Mouse (Mus musculus) spleen, adult 18-20 months (tissue): ENCODE measurements around the gene Nek10.
"Not testable (repeated sequence)": the region's sequence is repeated elsewhere in the genome, so short reads cannot be mapped to it uniquely, and the experiment has no call there.

ENCODE experiments used
- DNase-seq, 2 experiments: peaks; one replicate each; pipeline ENCODE4 v3.0.0; 2022; ENCODE audit warnings: mixed read lengths in 2 of 2

Nek10 gene

DNA sequence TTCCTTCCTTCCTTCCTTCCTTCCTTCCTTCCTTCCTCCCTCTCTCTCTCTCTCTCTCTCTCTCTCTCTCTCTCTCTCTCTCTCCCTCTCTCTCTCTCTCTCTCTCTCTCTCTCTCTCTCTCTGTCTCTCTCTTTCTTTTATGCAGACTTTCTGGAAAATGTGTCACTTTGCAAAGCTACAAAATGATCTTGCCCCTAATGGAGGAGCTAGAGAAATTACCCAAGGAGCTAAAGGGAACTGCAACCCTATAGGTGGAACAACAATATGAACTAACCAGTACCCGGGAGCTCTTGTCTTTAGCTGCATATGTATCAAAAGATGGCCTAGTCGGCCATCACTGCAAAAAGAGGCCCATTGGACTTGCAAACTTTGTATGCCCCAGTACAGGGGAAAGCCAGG lies at the start of gene Nek10:
Nek10 (plus strand) TSS at position 301 of the 400 bp plus-strand sequence.
- DNase-seq, result not testable (repeated sequence)

DNA sequence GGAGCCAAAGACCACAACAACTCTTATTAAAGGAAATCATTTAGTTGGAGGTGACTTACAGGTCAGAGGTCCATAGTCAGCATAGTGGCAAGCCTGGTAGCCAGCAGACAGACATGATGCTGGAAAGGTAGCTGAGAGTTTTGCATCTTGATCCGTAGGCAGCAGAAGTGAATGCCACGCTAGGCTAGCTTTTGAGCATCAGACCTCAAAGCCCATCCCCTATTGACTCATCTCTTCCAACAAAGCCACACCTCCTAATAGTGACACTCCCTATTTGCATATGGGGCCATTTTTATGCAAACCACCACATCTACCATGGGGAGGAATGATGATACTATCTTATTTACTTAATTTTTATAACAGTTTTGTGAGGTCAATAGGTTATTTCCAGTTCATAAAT lies 22.0 kb upstream of the Nek10 start:
- no peak for DNase-seq

DNA sequence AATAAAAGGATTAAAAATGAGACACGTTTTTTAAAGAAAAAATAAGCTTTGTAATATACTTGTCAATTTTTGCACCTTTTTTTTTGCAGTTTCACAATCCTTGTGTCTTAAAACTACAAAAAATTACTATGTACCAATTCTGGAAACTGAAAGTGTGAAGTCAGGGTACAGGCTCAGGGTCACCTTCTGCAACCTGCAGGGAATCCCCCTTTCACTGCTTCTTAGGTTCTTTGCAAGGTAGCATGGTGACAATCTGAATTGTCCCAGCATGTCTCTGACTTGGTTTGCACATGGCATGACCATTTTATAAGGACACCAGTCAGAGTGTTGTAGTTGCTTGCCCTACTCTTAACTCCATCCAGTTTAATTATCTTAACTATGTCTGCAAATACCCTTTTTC lies 19.0 kb upstream of the Nek10 start:
- DNase-seq, result no peak

DNA sequence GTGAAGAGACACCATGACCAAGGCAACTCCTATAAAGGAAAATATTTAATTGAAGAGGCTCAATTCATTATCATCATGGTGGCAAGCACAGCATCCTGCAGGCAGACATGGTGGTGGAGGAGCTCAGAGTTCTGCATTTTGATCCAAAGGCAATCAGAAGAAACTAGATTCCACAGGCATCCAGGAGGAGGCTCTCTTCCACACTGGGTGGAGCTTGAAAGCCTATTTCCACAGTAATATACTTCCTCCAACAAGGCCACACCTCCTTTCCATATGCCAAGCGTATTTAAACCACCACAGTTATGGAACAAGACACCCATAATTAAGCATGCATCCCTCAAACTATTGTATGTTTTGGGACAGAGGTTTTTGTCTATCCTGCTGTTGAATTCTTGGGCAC lies 16.2 kb upstream of the Nek10 start:
- DNase-seq, result no peak

DNA sequence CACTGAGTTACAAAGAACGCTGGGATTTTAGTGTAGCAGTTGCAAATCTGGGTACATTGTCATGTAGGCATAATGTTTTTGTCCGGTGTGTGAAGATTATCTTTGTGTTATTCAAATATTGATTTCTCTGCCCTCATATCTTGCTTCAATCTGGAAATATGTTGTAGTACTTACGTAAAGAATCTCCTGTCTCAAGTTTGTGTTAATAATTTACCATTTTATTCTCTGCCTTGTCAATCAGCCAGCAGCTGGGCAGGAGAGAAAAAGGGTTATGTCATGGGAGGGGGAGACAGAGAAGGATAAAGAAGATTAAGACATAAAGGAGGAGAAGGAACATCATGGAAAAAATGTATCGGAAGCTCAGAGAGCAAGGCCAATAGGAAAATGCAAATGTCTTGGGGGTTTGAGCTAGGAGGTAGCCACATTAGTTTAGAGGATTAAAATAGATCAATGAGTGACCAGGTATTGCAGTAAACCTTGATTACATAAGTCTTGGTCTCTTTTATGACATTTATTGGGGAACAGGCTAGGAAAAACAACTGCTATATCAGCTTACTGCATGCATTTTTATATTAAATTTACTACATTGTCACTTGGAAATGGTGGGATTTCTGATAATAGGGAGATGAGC lies 13.3 kb upstream of the Nek10 start:
- DNase-seq, result no peak

DNA sequence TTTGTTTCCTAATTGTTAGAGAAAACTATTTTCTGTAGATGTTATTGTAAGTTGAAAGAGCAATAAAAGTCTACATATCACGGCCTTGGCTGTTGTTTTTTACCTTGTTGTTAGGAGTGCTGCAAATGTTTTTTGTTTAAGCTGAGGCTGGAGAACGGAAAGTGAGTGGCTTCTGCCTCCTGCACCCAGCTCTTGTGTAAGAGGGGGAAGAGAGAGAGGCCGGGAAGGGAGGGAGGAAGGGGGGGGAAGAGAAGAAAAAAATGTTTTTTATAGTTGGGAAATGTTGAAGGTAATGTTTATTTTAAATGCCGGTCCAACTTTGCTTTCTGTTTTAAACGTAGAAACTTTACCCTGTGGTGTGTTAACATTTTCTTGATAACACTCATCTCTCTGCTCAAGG lies 3.4 kb upstream of the Nek10 start:
- DNase-seq, result no peak

DNA sequence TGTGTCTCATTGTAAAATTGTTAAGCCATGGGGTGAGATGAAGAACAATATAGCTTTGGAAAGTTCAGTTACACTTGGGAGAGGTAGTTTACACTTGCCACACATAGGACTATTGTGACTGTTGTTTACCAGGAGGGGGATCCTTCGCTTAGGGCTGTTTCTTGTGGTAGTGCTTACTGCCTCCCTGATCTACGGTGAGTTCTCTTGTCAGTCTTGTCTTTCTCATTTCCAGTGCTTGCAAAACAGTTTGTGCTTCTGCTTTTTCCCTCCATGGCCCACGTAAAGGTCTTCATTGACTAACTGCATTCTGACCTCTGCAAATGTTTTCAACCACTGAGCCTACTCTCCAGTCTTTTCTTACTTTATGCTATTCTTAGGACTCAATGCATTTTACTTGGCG lies 2.9 kb upstream of the Nek10 start:
- DNase-seq, result no peak

DNA sequence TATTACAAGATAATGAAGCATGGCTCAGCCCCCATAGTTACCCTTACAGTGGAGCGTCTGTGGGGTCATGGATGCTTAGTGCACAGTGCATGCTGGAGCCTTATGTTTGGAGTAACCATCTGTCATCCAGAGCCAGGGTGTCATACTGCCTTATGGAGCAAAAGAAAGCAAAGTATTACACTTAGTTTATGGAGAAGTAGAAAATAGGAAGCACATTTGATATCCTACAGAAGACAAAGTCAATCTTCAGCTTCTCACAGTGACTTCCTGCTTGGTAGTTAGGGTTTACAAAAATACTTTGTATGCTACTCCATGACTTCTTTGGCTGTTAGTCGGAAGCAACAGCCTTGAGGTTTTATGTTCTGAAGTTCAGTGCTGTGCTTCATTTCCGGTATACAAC lies 2.4 kb upstream of the Nek10 start:
- DNase-seq, result no peak

DNA sequence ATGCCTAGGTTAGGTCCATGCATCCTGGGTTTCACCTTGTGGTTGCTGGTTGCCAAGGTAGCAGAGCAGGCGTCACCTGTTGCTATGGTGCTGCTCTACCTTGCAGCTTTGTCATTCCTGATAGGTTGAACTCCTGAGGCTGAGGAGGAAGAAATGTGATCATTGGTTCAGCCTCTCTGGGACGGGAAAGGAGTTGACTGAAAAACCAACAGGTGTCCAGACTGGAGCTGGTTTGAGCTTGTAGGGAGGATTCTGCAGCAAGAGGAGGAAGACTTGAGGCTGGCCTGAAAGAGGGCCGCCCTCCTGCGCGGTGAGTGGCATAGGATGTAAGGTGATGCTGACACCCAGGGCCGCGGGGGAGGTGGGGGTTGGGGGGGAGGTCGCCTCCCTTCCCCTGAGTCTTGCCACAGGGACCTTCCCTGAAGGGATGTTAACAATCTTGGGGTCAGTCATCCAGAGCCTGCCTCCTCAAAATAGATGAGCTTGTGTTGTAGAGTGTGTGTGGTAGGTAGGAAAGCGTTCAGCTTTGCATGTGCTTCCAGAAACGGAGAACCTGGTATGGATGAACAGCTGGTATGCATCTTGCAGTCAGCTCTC lies 804 bp downstream of the Nek10 start:
- no peak for DNase-seq

DNA sequence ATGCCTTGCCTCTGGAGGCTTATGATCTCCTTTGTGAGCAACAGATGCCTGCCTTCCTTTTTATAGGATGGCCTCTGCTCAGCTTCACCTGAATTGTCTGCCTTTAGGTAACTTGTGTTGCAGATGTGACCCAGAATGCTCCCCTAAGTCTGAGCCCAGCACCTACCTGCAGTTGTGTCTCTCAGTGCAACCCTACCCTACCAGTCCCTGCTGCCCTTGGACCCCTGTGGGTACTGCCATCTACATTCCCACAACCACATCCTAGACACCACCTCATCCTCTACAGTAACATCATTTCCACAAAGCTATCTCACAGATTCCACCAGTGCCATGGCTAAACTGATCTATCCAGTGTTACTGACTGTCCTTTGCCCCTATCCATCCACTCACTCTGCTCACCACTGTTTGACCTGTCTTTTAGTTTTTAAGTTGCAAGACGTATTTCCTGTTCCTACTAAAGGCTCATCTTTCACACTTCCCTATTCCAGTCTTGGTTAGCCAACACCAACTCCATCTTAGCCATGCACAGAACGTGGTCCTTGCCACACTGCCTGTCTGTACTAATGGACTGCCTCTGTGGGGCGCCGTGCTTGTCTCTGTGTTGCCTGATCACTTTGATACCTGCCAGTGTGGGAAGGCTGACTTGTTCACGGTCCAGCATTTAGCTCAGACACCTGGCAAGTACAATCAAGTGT lies 1.4 kb downstream of the Nek10 start:
- no peak for DNase-seq

DNA sequence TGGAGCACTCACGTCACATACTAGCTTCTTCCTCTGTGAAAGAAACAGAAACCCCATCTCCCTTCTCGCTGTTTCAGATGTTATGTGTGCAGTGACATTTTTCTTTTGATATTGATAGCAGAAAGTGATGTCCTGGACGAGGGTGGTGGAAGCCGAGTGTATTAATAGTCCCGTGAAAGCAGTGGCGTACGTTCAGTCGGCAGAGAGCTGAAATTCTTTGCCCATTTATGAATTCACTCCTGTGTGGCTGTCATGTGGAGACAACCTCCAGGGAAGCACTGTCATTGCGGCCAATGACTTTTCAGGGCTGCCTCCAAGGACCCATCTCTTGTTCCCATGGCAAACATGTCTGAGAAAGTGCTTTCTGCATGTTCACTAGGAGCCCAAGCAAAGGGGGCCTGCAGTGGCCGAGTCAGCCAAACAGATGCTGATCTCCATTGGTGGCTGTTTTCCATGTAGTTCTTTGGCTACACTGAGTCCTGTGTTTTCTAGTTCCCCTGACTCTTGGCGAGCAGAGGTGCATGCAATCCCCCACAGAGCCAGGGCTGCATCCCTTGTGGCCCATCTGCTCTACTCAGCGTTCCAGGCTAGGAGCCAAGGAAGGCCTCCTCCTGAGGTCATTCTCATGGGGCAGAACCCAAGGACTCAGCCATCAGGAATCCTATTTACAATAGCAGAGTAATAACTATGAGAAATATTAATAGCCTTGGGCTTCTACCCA lies 29.5 kb downstream of the Nek10 start:
- no peak for DNase-seq

DNA sequence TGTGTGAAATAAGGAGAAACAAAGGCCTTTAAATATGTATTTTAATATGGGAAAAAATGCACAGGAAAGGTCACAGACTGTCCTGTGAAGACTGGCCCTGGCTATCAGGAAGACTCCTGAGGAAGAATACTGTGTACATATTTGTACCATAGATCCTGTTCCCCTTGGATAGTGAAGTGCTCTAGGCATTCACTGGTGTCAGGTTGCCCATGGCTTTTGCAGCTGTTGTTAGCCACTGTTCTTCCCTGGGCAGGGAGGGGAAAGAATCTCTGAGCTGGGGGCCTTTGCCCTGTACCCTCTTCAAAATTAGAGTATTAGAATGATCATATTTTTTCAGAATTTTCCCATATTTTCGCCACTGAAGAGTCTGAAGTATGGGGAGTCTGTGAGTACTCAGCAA lies 30.3 kb downstream of the Nek10 start:
- DNase-seq, result no peak

DNA sequence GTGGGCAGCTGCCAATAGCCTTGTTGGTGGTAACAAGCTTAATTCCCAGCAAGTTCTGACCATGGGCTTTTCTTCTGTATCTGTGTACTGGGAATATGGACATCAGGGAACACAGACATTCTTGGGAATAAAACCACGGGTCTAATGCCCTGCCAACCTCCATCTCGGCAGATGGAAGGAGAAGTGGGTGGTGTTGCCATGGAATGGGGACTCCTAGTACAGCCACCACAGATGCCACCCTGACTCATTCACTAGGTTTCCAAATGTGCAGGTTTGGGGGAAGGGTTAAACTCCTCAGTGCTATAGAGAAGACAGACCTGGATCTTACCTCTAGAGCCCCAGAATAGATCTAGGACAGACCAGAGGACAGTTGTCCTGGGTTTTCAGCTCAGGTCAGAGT lies 31.1 kb downstream of the Nek10 start:
- DNase-seq, result no peak

DNA sequence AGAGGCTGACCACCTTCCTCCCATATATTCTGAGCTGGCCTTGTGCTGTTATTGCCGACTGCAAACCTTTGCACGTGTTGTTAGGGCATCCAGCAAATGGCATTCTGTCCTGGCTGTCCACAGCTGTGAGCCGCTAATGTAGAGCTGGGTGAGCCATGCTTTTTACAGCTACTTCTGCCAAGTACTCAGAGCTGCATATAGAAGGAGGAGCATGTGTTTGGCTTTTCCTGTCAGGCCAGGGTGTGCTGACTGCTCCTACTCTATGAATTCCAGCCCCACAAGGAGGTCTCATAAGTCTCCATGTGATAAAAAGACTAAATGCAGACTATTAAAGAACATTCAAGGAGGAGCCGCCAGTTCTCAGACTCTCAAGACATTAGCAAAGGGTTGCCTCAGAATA lies 34.4 kb downstream of the Nek10 start:
- DNase-seq, result no peak

DNA sequence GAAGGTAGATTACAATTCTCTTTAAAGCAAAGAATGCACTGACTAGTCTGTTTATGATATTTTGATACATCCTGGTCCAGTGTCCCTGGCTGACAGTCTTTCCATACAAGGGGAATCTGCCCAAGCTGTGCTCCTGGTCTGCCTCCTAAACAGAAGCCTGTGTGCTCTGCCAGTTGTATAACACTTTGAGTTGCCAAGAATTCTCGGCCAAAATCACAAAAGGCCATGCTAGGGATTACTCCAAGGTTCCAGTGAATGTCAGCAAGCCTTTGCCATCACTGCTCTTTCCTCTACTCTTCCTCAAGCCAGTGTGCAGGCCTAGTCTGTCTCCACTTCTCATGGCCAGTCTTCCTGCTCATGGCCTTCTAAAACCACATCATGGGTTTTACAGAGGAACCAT lies 34.9 kb downstream of the Nek10 start:
- DNase-seq, result no peak

DNA sequence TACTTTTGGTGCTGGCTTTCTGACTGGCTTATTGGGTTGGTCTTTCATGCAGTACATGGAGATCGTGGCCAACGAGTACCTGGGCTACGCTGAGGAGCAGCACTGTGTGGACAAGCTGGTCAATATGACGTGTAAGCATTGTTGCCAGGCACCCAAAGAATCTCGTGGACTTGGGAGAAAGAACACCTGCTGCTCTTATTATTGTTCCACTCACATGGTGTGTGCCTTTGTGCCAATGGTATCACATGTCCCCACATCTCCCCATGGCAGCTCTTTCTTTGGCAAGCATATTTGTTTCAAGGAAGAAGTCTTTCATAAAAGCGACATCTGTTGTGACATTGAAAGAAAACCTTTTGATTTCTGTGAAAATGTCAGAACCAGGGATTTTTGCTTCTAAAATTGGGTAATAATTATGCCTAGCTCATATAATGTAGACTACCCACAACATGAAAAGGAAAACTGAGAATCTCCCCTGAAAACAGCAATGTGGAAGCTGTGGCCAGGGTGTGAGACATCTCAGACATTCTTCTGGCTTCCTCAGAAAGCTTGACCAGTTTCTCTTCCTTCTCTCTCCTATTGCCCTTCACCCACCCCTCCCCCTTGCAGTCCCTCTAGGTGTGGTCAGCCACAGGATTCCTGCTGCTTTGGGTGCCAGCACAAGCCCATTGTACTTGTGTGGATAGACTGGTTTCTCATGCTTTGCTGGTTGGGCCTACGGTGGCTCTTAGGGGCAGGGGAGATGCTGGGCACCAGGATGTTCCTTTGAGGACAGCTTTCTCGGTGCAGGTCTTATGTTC lies 39.7 kb downstream of the Nek10 start:
- peak in 1 of 2 experiments; percentile 4 for DNase-seq

DNA sequence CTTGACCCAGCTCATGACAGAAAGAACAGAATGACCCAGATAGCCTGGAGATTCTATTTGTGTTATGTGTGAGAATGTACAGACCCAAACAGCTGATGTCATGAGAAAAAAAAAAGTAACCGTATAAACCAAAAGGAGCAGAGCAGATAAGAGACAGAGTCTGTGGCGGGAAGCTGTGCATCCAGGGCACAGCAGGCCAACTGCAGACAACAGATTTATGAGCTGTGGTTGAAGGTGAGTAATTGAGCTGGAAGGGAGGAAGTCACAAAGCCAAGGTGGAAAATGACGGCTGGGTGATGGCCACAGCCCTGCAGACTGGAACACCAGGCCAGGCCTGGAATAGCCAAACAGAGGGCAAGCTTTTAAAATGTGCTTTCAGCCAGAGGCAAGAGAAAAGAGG lies 49.6 kb downstream of the Nek10 start:
- no peak for DNase-seq

DNA sequence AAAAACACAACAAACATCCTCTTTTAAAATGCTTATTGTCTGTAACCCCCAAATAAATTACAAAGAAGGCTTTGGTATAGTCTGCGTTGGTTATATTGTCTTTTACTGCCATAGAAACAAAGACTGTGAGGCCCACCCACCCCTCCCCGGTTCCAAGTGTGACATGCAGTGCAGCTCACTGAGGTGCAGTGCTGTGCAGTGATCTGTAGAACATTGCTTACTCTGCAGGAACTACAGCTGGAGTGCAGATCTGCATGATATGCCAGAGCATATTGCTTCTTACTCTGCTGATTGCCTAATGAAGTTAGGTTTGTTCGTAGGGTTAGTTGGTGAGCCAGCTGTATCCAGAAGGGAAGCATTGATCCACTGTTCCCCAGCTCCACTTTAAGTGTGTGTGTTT lies 57.1 kb downstream of the Nek10 start:
- DNase-seq, result no peak

DNA sequence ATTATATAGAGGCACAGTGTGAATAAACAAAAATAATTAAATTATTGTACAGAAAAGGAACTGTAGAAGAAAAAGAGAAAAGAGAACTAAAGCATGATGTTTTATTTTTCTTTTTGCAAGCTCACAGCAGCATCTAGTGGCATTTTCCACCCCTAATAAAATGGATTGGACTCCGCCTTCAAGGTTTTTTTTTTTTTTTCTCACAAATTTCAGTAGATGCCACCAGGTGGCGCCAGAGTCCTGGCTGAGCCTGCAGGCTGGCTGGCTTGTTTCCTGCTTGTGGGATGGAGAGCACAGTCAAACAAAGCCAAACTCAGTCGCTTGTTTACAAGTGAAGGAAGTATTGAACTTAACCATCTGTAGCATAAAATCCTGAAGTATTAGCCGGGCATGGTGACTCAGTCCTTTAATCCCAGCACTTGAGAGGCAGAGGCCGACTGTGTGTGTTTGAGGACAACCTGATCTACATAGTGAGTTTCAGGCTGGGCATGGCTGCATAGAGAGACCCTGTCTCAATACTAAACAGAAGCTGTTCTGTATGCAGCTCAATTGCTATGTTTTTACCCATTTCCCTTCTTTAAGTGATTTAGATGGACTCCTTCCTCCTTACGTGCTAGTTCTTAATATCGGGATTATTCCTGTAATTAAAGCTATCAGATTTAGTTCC lies 60.6 kb downstream of the Nek10 start:
- DNase-seq, result peak; percentile 15 to 66

DNA sequence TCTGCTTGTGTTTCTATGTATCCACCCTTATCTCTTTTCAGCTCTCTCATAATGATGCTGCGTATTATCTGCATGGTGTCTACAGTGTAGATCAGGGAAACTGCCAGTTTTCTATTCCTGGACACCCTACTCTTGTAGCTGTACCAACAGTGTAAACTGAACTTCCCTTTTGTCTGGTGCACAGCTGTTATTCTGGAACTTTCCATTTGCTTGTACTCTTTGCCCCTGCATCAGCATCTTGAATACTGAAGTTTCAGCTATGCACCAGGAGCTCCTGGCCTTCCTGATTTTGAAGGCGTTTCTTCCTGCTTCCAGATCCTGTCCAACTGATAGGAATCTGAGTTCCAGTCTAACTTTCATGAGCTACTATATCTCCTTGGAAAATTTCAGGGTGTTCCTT lies 66.0 kb downstream of the Nek10 start:
- DNase-seq, result no peak

DNA sequence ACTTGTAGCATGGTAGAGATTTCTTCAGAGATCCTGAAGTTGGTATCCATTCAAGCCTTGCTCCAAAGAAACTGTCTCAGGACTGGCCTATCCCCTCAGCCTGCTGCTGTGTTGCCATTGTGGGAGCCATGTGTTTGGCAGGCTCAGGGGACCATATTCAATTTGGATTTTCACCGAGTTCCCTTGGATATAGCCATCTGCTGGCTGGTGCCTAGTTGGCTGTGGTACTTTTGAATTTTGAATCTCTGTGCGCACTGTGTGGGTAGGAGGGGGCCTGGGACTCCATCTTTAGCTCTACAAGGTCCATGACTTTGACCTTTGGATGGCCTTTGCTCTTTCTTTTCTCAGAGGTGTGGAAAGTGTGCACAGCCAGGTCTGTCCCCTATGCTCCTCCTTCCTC lies 66.8 kb downstream of the Nek10 start:
- no peak for DNase-seq

DNA sequence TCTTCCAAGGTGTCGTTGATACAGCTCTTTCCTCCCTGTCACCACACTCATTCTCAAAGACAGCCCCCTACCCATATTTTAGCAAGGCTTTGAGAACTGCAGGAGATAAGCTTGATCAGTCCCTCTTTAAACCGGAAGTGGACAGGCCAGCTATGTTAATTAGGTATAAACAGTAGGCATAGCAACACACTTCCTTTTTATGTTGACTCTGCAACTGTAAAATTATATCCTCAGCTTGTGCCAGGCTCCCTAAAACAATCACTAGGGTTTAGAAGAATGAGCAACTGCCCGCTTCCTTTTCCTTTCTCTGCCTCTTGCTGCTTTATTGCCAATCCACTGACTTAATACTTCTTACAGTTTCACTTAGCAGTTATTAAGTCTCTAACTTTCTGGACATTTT lies 67.2 kb downstream of the Nek10 start:
- DNase-seq, result no peak

DNA sequence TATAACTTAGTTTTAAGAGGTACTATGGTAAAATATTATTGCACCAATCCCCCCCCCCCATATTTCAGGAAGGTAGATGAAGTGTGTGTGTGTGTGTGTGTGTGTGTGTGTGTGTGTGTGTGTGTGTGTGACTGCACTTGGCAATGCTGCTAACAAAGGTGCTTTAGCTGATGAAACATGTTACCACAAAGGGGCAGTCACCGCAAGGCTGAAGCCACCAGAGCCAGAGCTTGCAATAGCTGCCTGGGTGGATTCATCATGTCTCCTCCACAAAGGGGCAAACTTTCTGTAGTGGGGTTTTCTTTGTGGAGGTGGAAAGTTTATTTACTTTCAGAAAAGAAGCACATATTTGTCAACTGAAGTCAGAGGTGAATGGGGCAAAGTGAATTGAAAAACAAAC lies 67.9 kb downstream of the Nek10 start:
- no peak for DNase-seq
